8 mouse cellular contexts compared by ENCODE assay signal in the genomic region with DNA sequence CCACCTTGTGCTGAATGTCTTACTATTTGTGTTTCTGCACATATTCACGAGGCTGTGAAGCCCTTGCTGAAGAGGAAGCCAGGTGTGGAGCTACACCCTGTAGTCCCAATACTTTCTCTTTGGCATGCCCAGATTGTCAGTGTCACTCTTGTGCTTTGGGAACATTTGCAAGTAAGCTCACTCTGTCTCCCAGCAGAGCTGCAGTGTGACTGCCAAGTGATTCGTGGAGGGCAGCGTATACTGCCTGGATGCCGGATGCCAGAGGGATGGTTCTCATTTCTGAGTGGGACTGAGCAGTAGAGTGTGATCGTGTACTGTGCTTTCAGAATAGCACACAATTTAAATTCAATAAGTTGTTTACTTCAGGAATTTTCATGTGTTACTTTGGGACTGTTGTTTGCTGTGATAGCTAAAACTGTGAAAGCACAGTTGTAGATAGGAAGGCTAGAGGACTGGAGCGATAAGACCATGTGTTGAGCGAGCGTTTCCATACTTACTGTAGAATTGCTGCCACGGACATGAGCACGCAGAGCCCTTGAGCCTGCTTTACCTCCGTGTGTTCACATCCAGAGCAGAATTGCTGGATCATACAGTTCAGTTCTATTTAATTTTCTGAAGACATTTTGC.
A peak's percentile ranks its signal among the peaks of the same experiment; 100 is the strongest.
DNase-seq lines count a peak whose midpoint lies in the region; ATAC-seq and TF ChIP-seq lines count a peak whose summit lies in the region.

No protein-coding gene starts in this region.

- no peaks in the 10 kb centered on the region for H3K9me3 ChIP-seq in CH12.LX (replicated peaks; ENCODE audit: low read length)
- no peaks in the 10 kb centered on the region for H3K9me3 ChIP-seq in forebrain, embryonic 16.5 days (ENCODE audit: control insufficient read depth, low read length)
- no peaks in the 10 kb centered on the region for H3K9me3 ChIP-seq in neural tube, embryonic 13.5 days

- dilution Hi-C loops in CH12.LX (cut with MboI; ENCODE audit: extremely low pct_ligation_motif_present, extremely low pct_unique_long_range_greater_than_20kb, low sequenced_read_pairs): no loop called here

- ATAC-seq in frontal cortex, adult (ENCODE audit: low TSS enrichment): peak; percentile 31
- ATAC-seq in forebrain, embryonic 16.5 days: peak; percentile 19; the same call in 1 of the 2 replicates
- no peak for ATAC-seq in neural tube, embryonic 13.5 days (ENCODE audit: low read depth)

- peak overlapping the region; percentile 73 for H3K4me2 ChIP-seq in CH12.LX (ENCODE audit: insufficient read depth, low read depth, poor library complexity, severe bottlenecking)
- H3K4me2 ChIP-seq in forebrain, embryonic 16.5 days (ENCODE audit: low read length): peak overlapping the region; percentile 38
- H3K4me2 ChIP-seq in neural tube, embryonic 13.5 days: peak overlapping the region; percentile 76

- no peak for DNase-seq in frontal cortex, postnatal 10 days (ENCODE audit: low spot score in 2 of 2)
- DNase-seq in CH12.LX (ENCODE audit: extremely low read depth): no peak
- peak; percentile 45 to 52 for DNase-seq in layer of hippocampus, adult 8-10 months (ENCODE audit: low spot score in 2 of 2)
- DNase-seq in ovary, postnatal 10 days (ENCODE audit: low spot score): no peak
- no peak for DNase-seq in adrenal gland, postnatal 4 days (ENCODE audit: low spot score in 2 of 2)

- H3K79me2 ChIP-seq in CH12.LX (replicated peaks; ENCODE audit: control insufficient read depth, extremely low read depth, insufficient read depth, poor library complexity, severe bottlenecking): peaks cover 61% of the 10 kb centered on the region

- no peak for TF ChIP-seq CTCF in CH12.LX (conservative IDR thresholded peaks at IDR 0.05 in 1 of 2, IDR thresholded peaks at IDR 0.05 in 1 of 2; ENCODE audit: low read depth in 2 of 2, low read length in 2 of 2)

- peaks cover 41 to 77% of the 10 kb centered on the region in 2 experiments for H3K4me1 ChIP-seq in CH12.LX (ENCODE audit: control insufficient read depth in 1 of 2, insufficient read depth in 2 of 2)
- peaks cover 41% of the 10 kb centered on the region for H3K4me1 ChIP-seq in forebrain, embryonic 16.5 days (replicated peaks; ENCODE audit: control insufficient read depth, insufficient read depth, low read length)
- H3K4me1 ChIP-seq in neural tube, embryonic 13.5 days (replicated peaks): peaks cover 54% of the 10 kb centered on the region

- peak overlapping the region; percentile 19 to 24 (median 21) for H3K4me3 ChIP-seq in CH12.LX (replicated peaks in 1 of 3; ENCODE audit: low read depth in 2 of 3, low read length in 2 of 3, poor library complexity in 1 of 3)
- H3K4me3 ChIP-seq in forebrain, embryonic 16.5 days (replicated peaks; ENCODE audit: low read length): no peak overlapping the region
- no peak overlapping the region for H3K4me3 ChIP-seq in neural tube, embryonic 13.5 days

- H3K36me3 ChIP-seq in CH12.LX (replicated peaks in 1 of 2; ENCODE audit: control insufficient read depth in 1 of 2, insufficient read depth in 1 of 2, low read length in 1 of 2): peaks cover 16 to 34% of the 10 kb centered on the region in 2 experiments
- 0 out of 2 replicates have a peak, but pooled peaks cover 4% of the 10 kb centered on the region for H3K36me3 ChIP-seq in forebrain, embryonic 16.5 days (ENCODE audit: control insufficient read depth, insufficient read depth)
- H3K36me3 ChIP-seq in neural tube, embryonic 13.5 days: peaks cover 18% of the 10 kb centered on the region

- 30% methylated on average over 11 of the region's 11 CpGs for WGBS in forebrain, embryonic 16.5 days
- WGBS in neural tube, embryonic 13.5 days: 52% methylated on average over 11 of the region's 11 CpGs

- peak overlapping the region; percentile 82 for H3K27ac ChIP-seq in CH12.LX (ENCODE audit: insufficient read depth, low read depth)
- peak overlapping the region; percentile 74 for H3K27ac ChIP-seq in forebrain, embryonic 16.5 days (ENCODE audit: low read length)
- peak overlapping the region; percentile 61 for H3K27ac ChIP-seq in neural tube, embryonic 13.5 days (replicated peaks)

- in situ Hi-C loops in CH12.LX (cut with MboI; ENCODE audit: low pct_ligation_motif_present, low pct_unique_long_range_greater_than_20kb, low sequenced_read_pairs): no loop called here

- peak; percentile 45; the same call in 1 of the 2 replicates for TF ChIP-seq EP300 in CH12.LX (IDR thresholded peaks at IDR 0.05; ENCODE audit: low read length)

- no peaks in the 10 kb centered on the region for H3K27me3 ChIP-seq in CH12.LX (replicated peaks)
- H3K27me3 ChIP-seq in forebrain, embryonic 16.5 days (replicated peaks; ENCODE audit: control insufficient read depth, insufficient read depth, low read length): no peaks in the 10 kb centered on the region
- H3K27me3 ChIP-seq in neural tube, embryonic 13.5 days: no peaks in the 10 kb centered on the region

- no peak for TF ChIP-seq RAD21 in CH12.LX (IDR thresholded peaks at IDR 0.05; ENCODE audit: low read depth, low read length)

- TF ChIP-seq POLR2A in CH12.LX (IDR thresholded peaks at IDR 0.05; ENCODE audit: low read depth, low read length): no peak

- peak overlapping the region; percentile 38 for H3K9ac ChIP-seq in CH12.LX (ENCODE audit: insufficient read depth, low read depth)
- H3K9ac ChIP-seq in forebrain, embryonic 16.5 days (replicated peaks; ENCODE audit: low read depth, low read length): peak overlapping the region; percentile 34; the same call in 1 of the 2 replicates
- peak overlapping the region; percentile 43 for H3K9ac ChIP-seq in neural tube, embryonic 13.5 days

TF ChIP-seq in CH12.LX, 34 proteins besides CTCF, POLR2A, EP300 and RAD21:
- TF ChIP-seq MXI1 (IDR thresholded peaks at IDR 0.05; ENCODE audit: low read depth, low read length) (0 out of 2 replicates have a peak, but pooled peaks have one; percentile 46), E2F4 (IDR thresholded peaks at IDR 0.05; ENCODE audit: insufficient replicate concordance, low read depth, low read length) (no peak), MAX (IDR thresholded peaks at IDR 0.05; ENCODE audit: low read length) (no peak)

Comparison
In these comparisons a context has a peak if more than half of its experiments do, and no peak if none do; other contexts are left out.
1. DNase-seq: peak in layer of hippocampus, adult 8-10 months (2 of 2); none in frontal cortex, postnatal 10 days (0 of 2), CH12.LX (single experiment), ovary, postnatal 10 days (single experiment) and adrenal gland, postnatal 4 days (0 of 2).
2. H3K4me3 ChIP-seq: peak in CH12.LX (3 of 3); none in forebrain, embryonic 16.5 days (single experiment) and neural tube, embryonic 13.5 days (single experiment).
3. Peak in every context shown above with its lines, with median percentiles within 50 percentile points of each other: H3K27ac ChIP-seq, H3K4me2 ChIP-seq and H3K9ac ChIP-seq.